Mouse (Mus musculus) E14TG2a.4 (cell line): ENCODE data around the gene Myom3.

Experiments used
- CTCF ChIP-seq: conservative IDR thresholded peaks from 2 replicates; pipeline ENCODE4 v1.5.1; 2014; ENCODE audit warnings: low read length
- POU5F1 ChIP-seq: IDR thresholded peaks from 2 replicates; pipeline ENCODE4 v1.6.1; 2014; ENCODE audit warnings: low read length, borderline replicate concordance

DNA sequence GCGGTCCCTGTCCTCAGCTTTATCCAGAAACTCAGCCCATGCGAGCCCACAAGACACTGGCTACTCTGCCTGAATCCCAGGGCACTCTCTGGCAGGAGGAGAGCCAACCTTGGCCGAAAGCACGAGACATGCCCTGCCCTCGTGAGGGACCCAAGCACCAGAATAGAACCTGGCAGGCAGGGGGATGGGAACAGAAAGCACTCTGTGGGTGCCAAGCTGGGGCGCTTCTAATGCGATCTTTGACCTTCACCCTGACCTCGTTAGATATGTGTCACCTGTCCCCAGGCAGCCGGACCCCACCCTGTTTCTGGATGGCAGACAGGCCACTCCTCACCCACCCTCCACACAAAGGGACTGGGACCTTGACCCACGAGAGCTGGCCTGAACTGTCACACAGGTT, 13.9 kb upstream of the Myom3 start:
- TF ChIP-seq CTCF (no peak), POU5F1 (no peak)
